Mouse (Mus musculus): ENCODE data around the gene Arhgap44. TPM values are rescaled to one million over a fixed set of nuclear protein-coding genes. Genes with fewer than 3 reads are reported as not detected.
A peak's percentile ranks its signal among the peaks of the same experiment; 100 is the strongest.

Arhgap44 gene
- polyA plus RNA-seq, 1 experiment from 2014 or later, result 7.2 TPM

DNA sequence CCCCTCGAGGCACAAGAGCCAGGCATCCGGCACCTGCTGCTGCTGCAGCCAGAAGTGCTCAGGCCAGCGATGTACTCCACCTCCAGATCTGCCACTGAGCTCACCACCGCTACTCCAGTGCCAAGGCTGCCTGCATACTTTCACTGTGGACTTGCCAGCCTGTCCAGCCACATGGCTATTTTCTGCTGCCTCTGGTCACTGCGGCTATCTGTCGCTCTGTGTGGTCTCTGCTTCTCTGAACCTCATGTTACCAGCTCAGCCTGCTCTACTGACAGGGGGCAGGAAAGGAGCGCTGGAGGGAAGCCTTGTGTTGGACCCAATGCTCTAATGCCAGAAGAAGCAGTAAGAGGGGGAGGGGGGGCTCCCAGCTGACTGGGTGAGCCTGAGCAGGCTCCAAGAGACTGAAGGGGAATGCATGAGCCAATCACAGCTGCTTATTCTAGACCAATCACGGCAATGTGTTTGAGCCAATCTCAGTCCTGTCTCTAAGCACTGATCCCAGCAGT is 37.8 kb downstream of the Arhgap44 start:
- WGBS, result 57% methylated on average over 8 of the region's 8 CpGs
- peaks cover 19% of the 10 kb centered on the region for H3K4me1 ChIP-seq (ENCODE audit: control insufficient read depth, insufficient read depth, low read length)
- H3K4me3 ChIP-seq (ENCODE audit: low read length), result no peak overlapping the region
- peak overlapping the region; percentile 31; the same call in 1 of the 2 replicates for H3K9ac ChIP-seq (ENCODE audit: low read depth, low read length)
- no peak overlapping the region for H3K4me2 ChIP-seq (replicated peaks; ENCODE audit: low read depth, low read length)
- no peaks in the 10 kb centered on the region for H3K27me3 ChIP-seq (ENCODE audit: control insufficient read depth, insufficient read depth, low read length)
- H3K36me3 ChIP-seq (ENCODE audit: control insufficient read depth, insufficient read depth, low read length), result no peaks in the 10 kb centered on the region
- peak; percentile 56 for ATAC-seq (ENCODE audit: low FRiP score, low TSS enrichment)
- no peaks in the 10 kb centered on the region for H3K9me3 ChIP-seq (ENCODE audit: control insufficient read depth, low read length)
- 0 out of 2 replicates have a peak overlapping the region, but pooled peaks have one; percentile 24 for H3K27ac ChIP-seq (ENCODE audit: low read depth, low read length)

GRCm38 (mm10) chr11:65120276-65120675 is 42.5 kb downstream of the Arhgap44 start:
- H3K36me3 ChIP-seq (ENCODE audit: control insufficient read depth, insufficient read depth, low read length), result no peaks in the 10 kb centered on the region
- no peak overlapping the region for H3K4me3 ChIP-seq (ENCODE audit: low read length)
- no peaks in the 10 kb centered on the region for H3K9me3 ChIP-seq (ENCODE audit: control insufficient read depth, low read length)
- H3K4me1 ChIP-seq (ENCODE audit: control insufficient read depth, insufficient read depth, low read length), result peaks cover 11% of the 10 kb centered on the region
- no peak overlapping the region for H3K27ac ChIP-seq (ENCODE audit: low read depth, low read length)
- no peaks in the 10 kb centered on the region for H3K27me3 ChIP-seq (ENCODE audit: control insufficient read depth, insufficient read depth, low read length)
- no peak overlapping the region for H3K4me2 ChIP-seq (replicated peaks; ENCODE audit: low read depth, low read length)
- H3K9ac ChIP-seq (ENCODE audit: low read depth, low read length), result no peak overlapping the region
- WGBS, result 85% methylated on average over 4 of the region's 4 CpGs
- no peak for ATAC-seq (ENCODE audit: low FRiP score, low TSS enrichment)

- no peak overlapping the region for H3K9ac ChIP-seq (ENCODE audit: low read depth, low read length)
- H3K27ac ChIP-seq (ENCODE audit: low read depth, low read length), result no peak overlapping the region
- WGBS, result 86% methylated on average over 6 of the region's 6 CpGs
- H3K4me3 ChIP-seq (ENCODE audit: low read length), result no peak overlapping the region
- no peaks in the 10 kb centered on the region for H3K9me3 ChIP-seq (ENCODE audit: control insufficient read depth, low read length)
- peaks cover 9% of the 10 kb centered on the region; the same call in 1 of the 2 replicates for H3K4me1 ChIP-seq (ENCODE audit: control insufficient read depth, insufficient read depth, low read length)
- H3K27me3 ChIP-seq (ENCODE audit: control insufficient read depth, insufficient read depth, low read length), result no peaks in the 10 kb centered on the region
- ATAC-seq (ENCODE audit: low FRiP score, low TSS enrichment), result no peak
- no peaks in the 10 kb centered on the region for H3K36me3 ChIP-seq (ENCODE audit: control insufficient read depth, insufficient read depth, low read length)
- no peak overlapping the region for H3K4me2 ChIP-seq (replicated peaks; ENCODE audit: low read depth, low read length)
These were observed 47.0 kb downstream of the Arhgap44 start for GRCm38 (mm10) chr11:65115811-65116210.

- WGBS, result 39% methylated on average over 4 of the region's 4 CpGs
- Histone ChIP-seq H3K4me3 (ENCODE audit: low read length) (no peak overlapping the region), H3K4me1 (ENCODE audit: control insufficient read depth, insufficient read depth, low read length) (peaks cover 9% of the 10 kb centered on the region; the same call in 1 of the 2 replicates), H3K4me2 (replicated peaks; ENCODE audit: low read depth, low read length) (no peak overlapping the region), H3K9ac (ENCODE audit: low read depth, low read length) (no peak overlapping the region), H3K9me3 (ENCODE audit: control insufficient read depth, low read length) (no peaks in the 10 kb centered on the region), H3K27ac (ENCODE audit: low read depth, low read length) (no peak overlapping the region), H3K36me3 (ENCODE audit: control insufficient read depth, insufficient read depth, low read length) (no peaks in the 10 kb centered on the region), H3K27me3 (ENCODE audit: control insufficient read depth, insufficient read depth, low read length) (no peaks in the 10 kb centered on the region)
- ATAC-seq (ENCODE audit: low FRiP score, low TSS enrichment), result no peak
These were observed 50.7 kb downstream of the Arhgap44 start for GRCm38 (mm10) chr11:65112086-65112485.

- no peak for ATAC-seq (ENCODE audit: low FRiP score, low TSS enrichment)
- Histone ChIP-seq H3K9ac (ENCODE audit: low read depth, low read length) (no peak overlapping the region), H3K4me1 (ENCODE audit: control insufficient read depth, insufficient read depth, low read length) (peaks cover 9% of the 10 kb centered on the region; the same call in 1 of the 2 replicates), H3K4me2 (replicated peaks; ENCODE audit: low read depth, low read length) (no peak overlapping the region), H3K27ac (ENCODE audit: low read depth, low read length) (no peak overlapping the region), H3K4me3 (ENCODE audit: low read length) (no peak overlapping the region), H3K27me3 (ENCODE audit: control insufficient read depth, insufficient read depth, low read length) (no peaks in the 10 kb centered on the region), H3K36me3 (ENCODE audit: control insufficient read depth, insufficient read depth, low read length) (no peaks in the 10 kb centered on the region), H3K9me3 (ENCODE audit: control insufficient read depth, low read length) (no peaks in the 10 kb centered on the region)
- 40% methylated on average over 5 of the region's 5 CpGs for WGBS
These were observed 51.1 kb downstream of the Arhgap44 start for GRCm38 (mm10) chr11:65111651-65112050.

DNA sequence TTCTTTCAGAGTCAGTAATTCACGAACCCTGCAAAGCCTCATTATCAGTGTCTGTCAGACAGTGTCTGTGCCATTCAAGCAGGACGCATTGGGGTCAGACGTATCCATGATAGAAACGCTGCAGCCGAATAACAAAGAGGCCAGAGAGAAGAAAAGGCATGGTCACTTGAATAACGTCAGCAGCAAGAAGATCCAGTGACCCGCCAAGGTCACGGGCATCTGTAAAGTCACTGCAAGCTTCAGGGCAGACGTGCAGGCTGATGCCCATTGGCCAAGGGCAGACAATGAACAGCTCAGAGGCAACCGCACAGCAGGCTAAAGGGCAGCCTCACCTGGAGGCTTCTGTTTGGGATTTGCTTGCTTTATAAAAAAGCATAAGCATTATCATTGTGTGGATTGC is 52.7 kb downstream of the Arhgap44 start:
- ATAC-seq (ENCODE audit: low FRiP score, low TSS enrichment), result no peak
- peaks cover 9% of the 10 kb centered on the region; the same call in 1 of the 2 replicates for H3K4me1 ChIP-seq (ENCODE audit: control insufficient read depth, insufficient read depth, low read length)
- no peaks in the 10 kb centered on the region for H3K36me3 ChIP-seq (ENCODE audit: control insufficient read depth, insufficient read depth, low read length)
- H3K4me3 ChIP-seq (ENCODE audit: low read length), result no peak overlapping the region
- no peak overlapping the region for H3K9ac ChIP-seq (ENCODE audit: low read depth, low read length)
- H3K27me3 ChIP-seq (ENCODE audit: control insufficient read depth, insufficient read depth, low read length), result no peaks in the 10 kb centered on the region
- no peaks in the 10 kb centered on the region for H3K9me3 ChIP-seq (ENCODE audit: control insufficient read depth, low read length)
- no peak overlapping the region for H3K4me2 ChIP-seq (replicated peaks; ENCODE audit: low read depth, low read length)
- H3K27ac ChIP-seq (ENCODE audit: low read depth, low read length), result no peak overlapping the region
- 77% methylated on average over 10 of the region's 10 CpGs for WGBS

DNA sequence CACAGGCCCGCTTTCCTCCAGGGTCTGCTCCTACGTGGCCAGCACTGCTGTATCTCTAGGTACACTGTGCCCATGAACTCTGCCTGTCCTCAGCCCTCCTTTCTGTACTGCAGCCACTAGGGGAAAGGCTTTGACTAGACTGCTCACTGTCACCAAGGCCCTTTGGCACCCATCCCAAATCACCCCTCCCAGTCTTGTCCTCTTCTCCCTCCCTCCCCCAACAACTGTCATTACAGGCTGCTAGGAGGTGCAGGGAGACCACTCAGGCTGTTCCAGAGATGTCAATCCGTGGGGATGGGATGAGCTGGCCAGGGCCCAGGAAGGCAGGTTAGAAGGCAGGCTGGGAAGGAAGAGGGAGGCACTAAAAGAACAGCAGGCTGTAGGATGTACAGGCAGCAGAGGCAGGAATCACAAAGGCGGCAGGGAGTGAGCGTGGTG is 55.0 kb downstream of the Arhgap44 start:
- no peaks in the 10 kb centered on the region for H3K9me3 ChIP-seq (ENCODE audit: control insufficient read depth, low read length)
- H3K9ac ChIP-seq (ENCODE audit: low read depth, low read length), result no peak overlapping the region
- no peak overlapping the region for H3K27ac ChIP-seq (ENCODE audit: low read depth, low read length)
- WGBS, result 63% methylated on average over 5 of the region's 5 CpGs
- no peak overlapping the region for H3K4me3 ChIP-seq (ENCODE audit: low read length)
- H3K4me1 ChIP-seq (ENCODE audit: control insufficient read depth, insufficient read depth, low read length), result peaks cover 9% of the 10 kb centered on the region; the same call in 1 of the 2 replicates
- no peaks in the 10 kb centered on the region for H3K36me3 ChIP-seq (ENCODE audit: control insufficient read depth, insufficient read depth, low read length)
- no peaks in the 10 kb centered on the region for H3K27me3 ChIP-seq (ENCODE audit: control insufficient read depth, insufficient read depth, low read length)
- no peak for ATAC-seq (ENCODE audit: low FRiP score, low TSS enrichment)
- H3K4me2 ChIP-seq (replicated peaks; ENCODE audit: low read depth, low read length), result no peak overlapping the region

DNA sequence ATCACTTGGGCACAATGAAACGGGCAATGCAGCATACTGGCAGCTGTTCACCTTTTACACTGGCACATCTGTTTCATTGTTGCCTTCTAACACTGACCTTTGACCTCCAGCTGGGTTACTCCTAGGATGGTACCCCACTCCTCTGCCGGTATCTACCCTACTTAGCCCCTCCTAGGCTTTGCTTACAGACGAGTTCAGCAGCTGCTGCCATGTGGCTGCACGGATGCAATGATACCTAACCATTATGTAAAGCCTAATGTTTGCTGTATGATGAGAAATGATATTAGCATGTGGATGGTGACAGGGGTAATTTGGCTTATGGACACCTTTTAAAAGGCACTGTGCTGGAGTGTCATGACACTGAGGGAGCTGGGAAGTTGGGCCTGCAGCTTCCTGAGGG is 55.6 kb downstream of the Arhgap44 start:
- Histone ChIP-seq H3K9ac (ENCODE audit: low read depth, low read length) (no peak overlapping the region), H3K4me2 (replicated peaks; ENCODE audit: low read depth, low read length) (no peak overlapping the region), H3K27me3 (ENCODE audit: control insufficient read depth, insufficient read depth, low read length) (no peaks in the 10 kb centered on the region), H3K4me3 (ENCODE audit: low read length) (no peak overlapping the region), H3K4me1 (ENCODE audit: control insufficient read depth, insufficient read depth, low read length) (peaks cover 7% of the 10 kb centered on the region; the same call in 1 of the 2 replicates), H3K27ac (ENCODE audit: low read depth, low read length) (no peak overlapping the region), H3K9me3 (ENCODE audit: control insufficient read depth, low read length) (no peaks in the 10 kb centered on the region), H3K36me3 (ENCODE audit: control insufficient read depth, insufficient read depth, low read length) (no peaks in the 10 kb centered on the region)
- no peak for ATAC-seq (ENCODE audit: low FRiP score, low TSS enrichment)
- WGBS, result 72% methylated on average over 4 of the region's 4 CpGs

DNA sequence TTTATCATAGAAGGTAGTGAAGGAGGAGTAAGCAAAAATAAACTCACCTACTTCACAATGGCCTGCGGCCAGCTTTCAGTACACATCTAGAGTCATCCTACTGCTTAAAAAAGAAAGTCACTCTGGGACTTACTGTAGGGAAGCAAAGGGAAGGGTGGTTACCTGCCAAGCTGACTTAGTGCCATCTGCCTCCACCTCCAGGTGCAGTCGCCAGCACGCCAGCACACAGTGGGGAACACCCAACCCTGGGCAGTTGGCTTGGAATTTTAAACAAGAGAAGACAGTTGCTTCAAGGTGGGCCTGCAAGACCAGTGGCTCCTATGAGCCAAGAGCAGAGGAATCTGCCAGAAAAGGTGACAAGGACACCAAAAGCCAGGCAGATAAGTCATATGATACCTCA is 58.7 kb downstream of the Arhgap44 start:
- 92% methylated on average over 3 of the region's 3 CpGs for WGBS
- H3K27ac ChIP-seq (ENCODE audit: low read depth, low read length), result no peak overlapping the region
- H3K4me2 ChIP-seq (replicated peaks; ENCODE audit: low read depth, low read length), result no peak overlapping the region
- no peak overlapping the region for H3K9ac ChIP-seq (ENCODE audit: low read depth, low read length)
- no peak overlapping the region for H3K4me3 ChIP-seq (ENCODE audit: low read length)
- H3K27me3 ChIP-seq (ENCODE audit: control insufficient read depth, insufficient read depth, low read length), result no peaks in the 10 kb centered on the region
- H3K4me1 ChIP-seq (ENCODE audit: control insufficient read depth, insufficient read depth, low read length), result no peaks in the 10 kb centered on the region
- no peaks in the 10 kb centered on the region for H3K36me3 ChIP-seq (ENCODE audit: control insufficient read depth, insufficient read depth, low read length)
- no peak for ATAC-seq (ENCODE audit: low FRiP score, low TSS enrichment)
- H3K9me3 ChIP-seq (ENCODE audit: control insufficient read depth, low read length), result no peaks in the 10 kb centered on the region
